Mouse (Mus musculus) macrophage (primary cell): ENCODE measurements around the gene Fzd9. TPM values are rescaled to one million over a fixed set of nuclear protein-coding genes. Genes with fewer than 3 reads are reported as not detected.
"Not testable (repeated sequence)": the region's sequence is repeated elsewhere in the genome, so short reads cannot be mapped to it uniquely, and the experiment has no call there.

ENCODE experiments used
- H3K27ac ChIP-seq: fragments of 350-480 bp; formaldehyde crosslinking; 2 replicates; pipeline ENCODE4 v1.9.0; 2021
- H3K36me3 ChIP-seq: fragments of 350-480 bp; formaldehyde crosslinking; 2 replicates; pipeline ENCODE4 v1.9.0; 2021; ENCODE audit errors: inconsistent target
- H3K4me3 ChIP-seq: fragments of 350-480 bp; formaldehyde crosslinking; 2 replicates; pipeline ENCODE4 v1.9.0; 2021; ENCODE audit errors: inconsistent target
- H3K79me2 ChIP-seq: fragments of 350-480 bp; formaldehyde crosslinking; 2 replicates; pipeline ENCODE4 v1.9.0; 2021; ENCODE audit errors: inconsistent target
- WGBS: methylation state at CpG from one replicate; pipeline ENCODE4 v1.1.7; 2026; ENCODE audit warnings: inconsistent platforms; ENCODE audit not compliant: missing documents; 5-methylcytosine and 5-hydroxymethylcytosine counted together
- polyA plus RNA-seq: library from polyadenylated mRNA; stranded (reverse); fragments of 250-400 nt; gene quantifications from 3 replicates; pipeline ENCODE4 v1.2.4, GENCODE M21; 2018; ENCODE audit warnings: inconsistent platforms

The Fzd9 gene
- polyA plus RNA-seq, 1 experiment from 2014 or later = not detected

DNA sequence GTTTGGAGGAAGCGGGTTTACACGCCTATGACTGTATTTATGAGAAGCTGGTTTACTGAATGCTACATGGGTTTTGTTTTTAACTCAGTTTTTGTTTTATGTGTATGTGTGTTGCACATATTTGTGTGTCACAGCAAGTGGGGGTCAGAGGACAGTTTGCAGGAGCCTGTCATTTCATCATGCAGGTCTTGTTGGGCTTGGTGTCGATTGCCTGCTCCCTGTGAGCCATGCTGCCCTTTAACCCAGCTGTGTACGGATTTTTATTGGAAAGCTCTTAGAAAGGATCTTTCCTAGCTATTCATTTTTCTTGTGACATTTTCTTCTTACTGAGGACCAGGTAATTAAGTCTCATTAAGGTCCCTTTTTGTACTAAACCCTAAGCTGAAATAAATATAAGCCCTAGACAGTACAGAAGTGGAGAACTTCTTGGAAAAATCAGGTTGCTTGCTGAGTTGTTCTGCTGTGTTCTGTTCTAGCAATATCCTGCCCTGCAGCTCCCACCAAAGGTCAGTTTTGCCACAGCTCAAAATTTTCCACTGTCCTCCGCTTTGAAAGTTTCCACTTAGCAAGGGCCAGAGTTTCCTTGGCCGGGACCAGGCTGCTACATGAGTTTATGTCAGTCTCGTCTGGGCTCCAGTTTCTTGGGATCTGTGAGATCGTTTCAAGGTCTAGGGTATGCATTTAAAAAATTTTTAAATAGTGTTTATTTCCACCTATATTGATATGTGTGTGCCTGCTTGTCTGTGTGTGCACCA is 17.7 kb downstream of the Fzd9 start:
- 95% methylated on average over 8 of the region's 8 CpGs for whole genome bisulfite sequencing
- Histone ChIP-seq H3K36me3 (peaks cover 91% of the 10 kb centered on the region), H3K4me3 (no peak overlapping the region), H3K27ac (no peak overlapping the region), H3K79me2 (no peaks in the 10 kb centered on the region)

DNA sequence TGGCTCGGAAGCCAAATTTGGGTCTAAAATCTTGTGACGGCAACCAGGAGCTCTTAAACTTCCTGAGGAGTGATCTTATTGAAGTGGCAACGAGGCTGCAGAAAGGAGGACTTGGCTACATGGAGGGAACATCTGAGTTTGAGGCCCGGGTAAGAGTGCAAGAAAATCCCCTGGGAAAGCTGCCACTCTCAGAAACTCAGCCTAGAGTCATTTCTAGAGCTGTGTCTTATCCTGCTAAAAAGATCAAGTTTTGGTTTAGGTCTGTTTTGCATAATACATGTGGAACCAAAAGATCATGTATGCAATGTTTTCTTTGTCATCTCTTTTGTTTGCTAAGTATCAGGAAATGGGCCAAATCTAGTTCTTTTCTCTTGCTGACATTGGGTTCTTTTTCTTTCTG is 20.8 kb downstream of the Fzd9 start:
- no peak overlapping the region for H3K27ac ChIP-seq
- H3K79me2 ChIP-seq = no peaks in the 10 kb centered on the region
- WGBS = 98% methylated on average over 4 of the region's 4 CpGs
- H3K36me3 ChIP-seq = peaks cover 85% of the 10 kb centered on the region
- H3K4me3 ChIP-seq = no peak overlapping the region

DNA sequence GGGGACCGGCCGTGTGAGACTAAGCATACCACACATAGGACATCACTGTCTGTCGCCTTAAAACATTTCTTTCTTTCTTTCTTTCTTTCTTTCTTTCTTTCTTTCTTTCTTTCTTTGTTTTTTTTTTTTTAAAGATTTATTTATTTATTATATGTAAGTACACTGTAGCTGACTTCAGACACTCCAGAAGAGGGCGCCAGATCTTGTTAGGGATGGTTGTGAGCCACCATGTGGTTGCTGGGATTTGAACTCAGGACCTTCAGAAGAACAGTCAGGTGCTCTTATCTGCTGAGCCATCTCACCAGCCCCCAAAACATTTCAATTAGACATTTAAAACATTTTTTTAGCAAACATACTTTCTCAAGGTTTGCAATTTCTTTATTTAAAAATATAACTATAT is 25.2 kb downstream of the Fzd9 start:
- H3K36me3 ChIP-seq = peaks cover 78% of the 10 kb centered on the region
- H3K27ac ChIP-seq, H3K79me2 ChIP-seq, H3K4me3 ChIP-seq: not testable (repeated sequence)
- 100% methylated on average over 1 of the region's 4 CpGs for WGBS

DNA sequence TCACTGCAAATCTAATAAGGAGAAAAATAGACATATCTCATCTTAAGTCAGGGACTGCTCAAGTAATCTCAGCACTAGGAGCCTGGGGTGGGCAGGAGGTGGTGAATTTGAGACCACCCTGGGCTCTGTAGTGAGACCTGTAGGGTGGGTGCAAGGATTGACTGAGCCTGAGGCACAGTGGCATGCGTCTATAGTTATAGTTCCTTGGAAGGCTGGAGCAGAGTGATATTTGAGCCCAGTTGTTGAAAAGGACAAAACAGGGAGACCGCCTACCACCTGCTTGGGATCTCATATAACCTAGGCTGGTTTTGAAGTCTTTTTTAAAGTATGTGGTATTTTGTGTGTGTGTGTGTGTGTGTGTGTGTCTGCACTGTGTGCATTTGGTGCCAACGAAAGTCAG is 26.9 kb downstream of the Fzd9 start:
- no peak overlapping the region for H3K4me3 ChIP-seq
- H3K36me3 ChIP-seq = peaks cover 79% of the 10 kb centered on the region
- 96% methylated on average over 3 of the region's 3 CpGs for WGBS
- H3K27ac ChIP-seq = no peak overlapping the region
- H3K79me2 ChIP-seq = peaks cover 10% of the 10 kb centered on the region; the same call in 1 of the 2 replicates

DNA sequence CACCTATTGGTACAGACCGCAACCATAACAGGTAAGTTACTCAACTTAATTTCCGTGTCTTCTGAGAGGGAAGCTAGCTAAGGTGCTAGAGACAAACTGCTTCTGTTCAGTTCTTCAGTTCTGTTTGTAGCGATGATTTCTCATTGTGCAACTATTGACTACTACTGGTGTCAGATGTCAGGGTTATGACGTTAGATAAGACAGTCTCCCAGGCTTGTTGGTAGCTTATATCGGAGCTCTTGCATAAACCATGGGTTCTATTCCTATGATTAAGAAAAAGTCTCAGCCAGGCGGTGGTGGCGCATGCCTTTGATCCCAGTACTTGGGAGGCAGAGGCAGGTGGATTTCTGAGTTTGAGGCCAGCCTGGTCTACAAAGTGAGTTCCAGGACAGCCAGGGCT is 29.0 kb downstream of the Fzd9 start:
- Histone ChIP-seq H3K36me3 (peaks cover 81% of the 10 kb centered on the region), H3K4me3 (no peak overlapping the region), H3K27ac (no peak overlapping the region), H3K79me2 (peaks cover 18% of the 10 kb centered on the region; the same call in 1 of the 2 replicates)
- whole genome bisulfite sequencing = 92% methylated on average over 6 of the region's 7 CpGs

DNA sequence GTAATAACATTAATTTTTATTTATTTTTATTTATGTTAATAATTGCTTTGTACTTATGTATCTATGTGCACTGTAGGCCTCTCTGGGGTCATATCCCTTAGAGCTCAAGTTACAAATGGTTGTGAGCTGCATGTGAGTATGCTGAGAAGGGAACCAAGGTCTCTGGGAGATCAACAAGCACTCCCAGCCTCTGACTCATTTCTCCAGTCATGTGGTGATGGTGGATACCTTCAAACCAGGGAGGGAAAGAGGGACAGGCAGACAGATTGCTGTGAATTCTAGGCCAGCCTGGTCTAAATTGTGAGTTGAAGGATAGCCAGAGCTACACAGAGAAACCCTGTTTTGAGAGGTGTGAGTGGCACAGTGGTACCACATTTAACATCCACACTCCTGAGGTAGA is 30.1 kb downstream of the Fzd9 start:
- peaks cover 84% of the 10 kb centered on the region for H3K36me3 ChIP-seq
- peaks cover 25% of the 10 kb centered on the region; the same call in 1 of the 2 replicates for H3K79me2 ChIP-seq
- no peak overlapping the region for H3K4me3 ChIP-seq
- H3K27ac ChIP-seq = no peak overlapping the region

DNA sequence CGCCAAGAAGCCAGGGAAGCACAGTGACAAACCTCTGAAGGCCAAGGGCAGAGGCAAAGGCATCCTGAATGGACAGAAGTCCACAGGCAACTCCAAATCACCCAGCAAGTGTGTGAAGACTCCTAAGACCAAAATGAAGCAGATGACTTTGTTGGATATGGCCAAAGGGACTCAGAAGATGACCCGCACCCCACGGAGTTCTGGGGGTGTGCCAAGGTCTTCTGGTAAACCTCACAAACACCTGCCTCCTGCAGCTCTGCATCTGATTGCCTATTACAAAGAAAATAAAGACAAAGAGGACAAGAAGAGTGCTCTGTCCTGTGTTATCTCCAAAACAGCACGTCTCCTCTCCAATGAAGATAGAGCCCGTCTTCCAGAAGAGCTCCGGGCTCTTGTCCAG is 34.2 kb downstream of the Fzd9 start:
- 96% methylated on average over 6 of the region's 6 CpGs for WGBS
- H3K79me2 ChIP-seq = peaks cover 55% of the 10 kb centered on the region; the same call in 1 of the 2 replicates
- no peak overlapping the region for H3K27ac ChIP-seq
- H3K36me3 ChIP-seq = peaks cover 86% of the 10 kb centered on the region
- H3K4me3 ChIP-seq = no peak overlapping the region

DNA sequence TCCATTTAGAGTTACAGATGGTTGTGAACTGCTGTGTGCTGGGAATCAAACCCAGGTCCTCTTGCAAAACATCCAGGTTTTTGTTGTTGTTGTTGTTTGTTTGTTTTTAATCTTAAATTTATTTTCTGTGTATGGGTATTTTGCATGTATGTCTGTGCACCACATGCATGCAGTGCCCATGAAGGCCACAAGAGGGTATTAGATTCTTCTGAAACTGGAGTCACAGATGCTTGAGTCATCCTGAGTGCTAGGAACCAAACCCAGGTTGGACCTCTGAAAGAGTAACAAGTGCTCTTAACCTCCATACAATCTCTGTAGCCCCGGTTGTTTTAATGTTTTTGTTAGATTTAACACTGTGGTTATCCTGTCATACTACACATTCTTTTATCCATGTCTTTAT is 42.8 kb downstream of the Fzd9 start:
- 86% methylated on average over 1 of the region's 1 CpGs for WGBS
- Histone ChIP-seq H3K79me2 (peaks cover 70% of the 10 kb centered on the region), H3K27ac (no peak overlapping the region), H3K4me3 (no peak overlapping the region), H3K36me3 (peaks cover 93% of the 10 kb centered on the region)

DNA sequence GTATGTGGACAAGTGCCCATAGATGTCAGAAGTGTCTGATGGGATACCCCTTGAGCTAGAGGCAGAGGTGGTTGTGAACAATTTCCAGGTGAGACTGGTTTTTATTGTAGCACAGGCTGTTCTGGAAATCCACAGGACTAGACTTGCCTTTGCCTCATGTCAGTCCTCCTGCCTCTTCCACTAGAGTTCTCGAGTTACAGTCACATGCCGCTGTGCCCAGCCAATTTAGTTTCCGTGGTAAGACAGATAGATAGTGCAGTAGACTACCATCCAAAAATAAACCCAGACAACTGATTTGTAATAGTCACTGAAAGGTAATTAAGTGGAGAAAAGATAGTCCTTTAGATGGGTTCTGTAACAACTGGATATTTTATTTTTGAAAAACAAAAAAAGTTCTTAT is 48.3 kb downstream of the Fzd9 start:
- peaks cover 65% of the 10 kb centered on the region for H3K36me3 ChIP-seq
- 97% methylated on average over 3 of the region's 3 CpGs for whole genome bisulfite sequencing

More for the DNA sequence above, 48.3 kb downstream of the Fzd9 start:
- H3K4me3 ChIP-seq = no peak overlapping the region
- H3K27ac ChIP-seq = no peak overlapping the region
- peaks cover 100% of the 10 kb centered on the region for H3K79me2 ChIP-seq

Other genes with a start within 250 kb of the Fzd9 start
- gene Abhd11, start 242.1 kb downstream of the Fzd9 start, polyA plus RNA-seq = 9.5 to 22.6 TPM (median 12.8 TPM) in 3 replicates
- gene Stx1a, start 227.7 kb downstream of the Fzd9 start, polyA plus RNA-seq = 0.26 to 0.45 TPM (median 0.36 TPM) in 3 replicates
- gene Dnajc30, start 187.0 kb downstream of the Fzd9 start, polyA plus RNA-seq = 15.8 to 18.7 TPM (median 18.1 TPM) in 3 replicates
- 26.6 to 49.6 TPM (median 28.5 TPM) in 3 replicates for gene Bud23, start 186.3 kb downstream of the Fzd9 start, polyA plus RNA-seq
- gene Vps37d, start 173.0 kb downstream of the Fzd9 start, polyA plus RNA-seq = 0.22 TPM in 1 of 3 replicates, not detected in the others
- gene Mlxipl, start 161.3 kb downstream of the Fzd9 start, polyA plus RNA-seq = not detected in 3 replicates
- gene Tbl2, start 101.6 kb downstream of the Fzd9 start, polyA plus RNA-seq = 2.9 to 5.8 TPM (median 3.4 TPM) in 3 replicates
- 42.0 to 57.3 TPM (median 42.9 TPM) in 3 replicates for gene Bcl7b, start 82.9 kb downstream of the Fzd9 start, polyA plus RNA-seq
- gene Baz1b, start 64.0 kb downstream of the Fzd9 start, polyA plus RNA-seq = 46.1 to 52.8 TPM (median 52.5 TPM) in 3 replicates
- gene Fkbp6, start 98.8 kb upstream of the Fzd9 start, polyA plus RNA-seq = not detected in 3 replicates
- gene Trim50, start 102.1 kb upstream of the Fzd9 start, polyA plus RNA-seq = not detected in 3 replicates
- 2.8 to 7.5 TPM (median 3.8 TPM) in 3 replicates for gene Nsun5, start 118.7 kb upstream of the Fzd9 start, polyA plus RNA-seq
- 11.3 to 18.4 TPM (median 16.7 TPM) in 3 replicates for gene Pom121, start 143.3 kb upstream of the Fzd9 start, polyA plus RNA-seq